Mouse (Mus musculus) embryonic fibroblast, embryonic 13.5 days (primary cell): ENCODE measurements at regions not wholly inside any gene's neighbourhood (a gene's known extent, or its start where the extent isn't known, plus 50 kb on each side); places are given as distances from the start of the nearest gene placed in this dataset.

ENCODE experiments used
- CTCF ChIP-seq: IDR thresholded peaks from 2 replicates; pipeline ENCODE4 v1.5.1; 2011; ENCODE audit warnings: mild to moderate bottlenecking, control low read depth, low read length, moderate library complexity, borderline replicate concordance; ENCODE audit not compliant: insufficient read depth
- POLR2A ChIP-seq: IDR thresholded peaks from 2 replicates; pipeline ENCODE4 v1.6.1; 2011; ENCODE audit warnings: low read depth, mild to moderate bottlenecking, control low read depth, low read length, moderate library complexity

GRCm38 (mm10) chr16:95870291-95870690, 120.5 kb downstream of the Psmg1 start:
- no peak for TF ChIP-seq CTCF
- TF ChIP-seq POLR2A = no peak
